In the genomic region with DNA sequence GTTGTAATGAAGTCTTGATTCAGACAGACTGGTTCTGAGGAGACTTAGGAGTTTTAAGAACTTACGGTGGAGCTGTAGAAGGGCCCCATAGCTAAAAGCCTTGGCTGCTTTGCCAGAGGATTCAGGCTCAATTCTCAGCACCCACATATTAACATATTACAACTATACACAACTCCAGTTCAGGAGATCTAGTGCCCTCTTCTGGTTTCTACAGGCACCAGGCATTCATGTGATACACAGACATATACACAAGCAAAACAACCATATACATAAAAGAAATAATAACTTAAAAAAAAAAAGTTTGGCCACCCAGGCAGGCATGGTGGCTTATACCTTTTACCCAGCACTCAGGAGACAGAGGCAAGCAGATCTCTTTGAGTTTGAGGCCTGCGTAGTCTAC, we compare ENCODE assay signal across 24 mouse cellular contexts. TPM values are rescaled to one million over a fixed set of nuclear protein-coding genes. Genes with fewer than 3 reads are reported as not detected.
"Had no signal": no experiment of that assay in that cellular context is flagged by ENCODE, and none has a peak within 500 bp of the region (broad histone marks: within the 10 kb centered on the region; RNA-seq: fewer than 3 reads in every experiment).

No protein-coding gene starts in this region.

- ATAC-seq: intestine, embryonic 15.5 days; midbrain, embryonic 16.5 days had no signal

- H3K4me2 ChIP-seq: intestine, embryonic 15.5 days; liver, embryonic 11.5 days; lung, embryonic 15.5 days; midbrain, embryonic 12.5 days; stomach, embryonic 15.5 days had no signal

- H3K9me3 ChIP-seq: intestine, embryonic 15.5 days; lung, embryonic 15.5 days; midbrain, embryonic 12.5 days; stomach, embryonic 15.5 days had no signal

- H3K27ac ChIP-seq: intestine, embryonic 15.5 days; kidney, postnatal 0 days; liver, embryonic 14.5 days; lung, embryonic 15.5 days; stomach, embryonic 15.5 days had no signal

- DNase-seq: kidney, adult 2 months; kidney, postnatal 25 days; lung, adult 18-20 months; lung, postnatal 10 days; lung, postnatal 36 days; retina, postnatal 1 day; right cerebral cortex, postnatal 25 days; spleen, adult 18-20 months; thymus, postnatal 25 days had no signal

- H3K36me3 ChIP-seq: intestine, embryonic 15.5 days; lung, embryonic 15.5 days; midbrain, embryonic 12.5 days; stomach, embryonic 15.5 days had no signal

- H3K9ac ChIP-seq: intestine, embryonic 15.5 days; liver, embryonic 14.5 days; lung, embryonic 15.5 days; midbrain, embryonic 12.5 days; stomach, embryonic 15.5 days had no signal

- H3K4me3 ChIP-seq: intestine, embryonic 15.5 days; lung, embryonic 15.5 days; megakaryocyte, embryonic 14.5 days; midbrain, embryonic 12.5 days; stomach, embryonic 15.5 days had no signal

RNA-seq across cellular contexts. Expression of a gene that starts 37.7 kb away (rescaled TPM):
- total RNA-seq: neutrophil, adult 5-6 weeks had no signal
- polyA plus RNA-seq: intestine, embryonic 15.5 days; kidney, embryonic 14.5 days; kidney, postnatal 0 days; large intestine, adult 2 months; limb, embryonic 11.5 days; liver, embryonic 11.5 days; liver, embryonic 14.5 days; lung, embryonic 15.5 days; midbrain, embryonic 12.5 days; midbrain, embryonic 16.5 days; neural tube, embryonic 11.5 days; stomach, embryonic 15.5 days; thymus, postnatal 0 days had no signal

RNA-seq across cellular contexts. Expression of a gene that starts 49.8 kb away (rescaled TPM):
- total RNA-seq: neutrophil, adult 5-6 weeks had no signal
